Mouse (Mus musculus) gastrocnemius, adult 8-10 months (tissue): ENCODE results near the gene Rnasel. TPM values are rescaled to one million over a fixed set of nuclear protein-coding genes. Genes with fewer than 3 reads are reported as not detected.
A peak's percentile ranks its signal among the peaks of the same experiment; 100 is the strongest.
"Not testable (repeated sequence)": the region's sequence is repeated elsewhere in the genome, so short reads cannot be mapped to it uniquely, and the experiment has no call there.

ENCODE experiments used
- DNase-seq, 2 experiments: peaks; one replicate each; pipeline ENCODE4 v3.0.0; 2022; ENCODE audit warnings: low spot score in 2 of 2
- total RNA-seq, 4 experiments: library from RNA; stranded (reverse); gene quantifications; 2 replicates each; pipeline ENCODE4 v1.2.4; 2022

Rnasel gene
- total RNA-seq, 4 experiments from 2014 or later, result 0.63 to 1.8 (median 1.2) TPM

DNA sequence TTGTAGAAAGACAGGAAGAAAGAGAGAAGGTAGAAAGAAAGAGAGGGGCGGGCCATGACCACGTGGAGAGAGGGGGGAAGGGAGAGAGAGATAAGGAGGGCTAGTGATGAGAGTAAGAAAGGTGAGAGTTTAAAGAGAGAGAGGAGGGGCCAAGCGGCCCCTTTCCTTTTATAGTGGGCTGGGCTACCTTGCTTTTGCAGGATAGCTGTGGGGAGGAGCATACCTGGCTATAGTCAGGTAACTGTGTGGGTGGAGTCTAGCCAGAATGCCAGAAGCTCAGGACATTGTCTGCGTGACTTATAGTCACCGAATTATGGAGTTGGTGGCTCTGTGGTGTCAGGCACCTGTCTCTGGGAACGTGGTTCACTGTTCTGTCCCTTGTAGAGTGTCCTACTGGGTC, 20.3 kb downstream of the Rnasel start:
- DNase-seq, result not testable (repeated sequence)

DNA sequence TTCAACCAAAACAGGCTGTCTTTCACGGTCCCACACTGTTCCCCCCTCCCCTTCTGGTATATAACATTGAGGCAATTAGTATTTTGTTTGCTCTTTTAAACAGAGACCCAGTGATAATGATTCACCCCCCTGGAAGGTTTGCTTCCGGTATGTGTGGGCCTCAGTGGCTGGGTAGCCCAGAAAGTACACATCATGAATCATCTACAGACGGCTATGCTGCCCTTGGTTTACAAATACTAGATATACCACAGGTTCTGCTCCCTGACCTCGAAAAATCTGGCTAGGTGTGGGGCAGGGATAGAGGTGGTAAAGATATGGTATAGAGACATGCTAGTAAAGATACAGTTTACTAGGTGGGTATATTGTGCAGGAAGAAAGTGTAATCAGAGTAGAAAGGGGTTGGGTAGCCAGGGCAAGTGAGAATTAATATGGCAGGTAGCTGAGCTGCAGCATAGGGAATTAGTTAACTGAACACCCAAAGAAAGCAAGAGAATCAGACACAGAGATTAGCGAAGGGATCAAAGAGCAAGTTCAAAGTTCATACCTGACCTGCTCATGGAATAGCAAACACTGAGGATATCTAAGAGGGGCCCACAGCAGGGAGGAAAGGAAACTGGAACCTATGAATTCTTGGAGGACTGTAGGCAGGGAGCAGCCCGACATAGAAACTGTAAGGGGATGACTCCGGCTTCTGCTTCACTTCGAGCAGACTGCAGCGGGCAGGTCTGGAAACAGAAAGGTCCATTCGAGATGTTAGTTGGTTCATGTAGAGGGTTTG, 21.0 kb downstream of the Rnasel start:
- DNase-seq, result no peak

DNA sequence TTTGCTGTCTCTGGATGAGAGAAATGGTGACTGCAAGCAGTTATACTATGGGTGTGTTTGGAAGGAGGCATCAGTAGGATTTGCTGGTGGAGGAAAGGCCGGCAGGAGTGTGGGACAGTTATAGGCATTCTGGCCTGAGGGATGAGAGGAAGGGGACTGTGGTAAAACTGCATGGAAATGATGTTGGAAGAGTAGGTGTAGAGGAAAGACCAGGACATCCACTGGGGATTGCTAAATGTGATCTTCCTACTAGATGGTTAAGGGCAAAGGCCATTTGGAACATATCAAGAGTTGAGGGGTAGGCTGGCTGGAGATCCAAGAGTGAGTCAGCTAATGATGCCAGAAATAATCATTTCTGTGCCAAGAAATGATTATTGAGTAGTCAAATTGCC, 21.5 kb downstream of the Rnasel start:
- DNase-seq, result no peak

DNA sequence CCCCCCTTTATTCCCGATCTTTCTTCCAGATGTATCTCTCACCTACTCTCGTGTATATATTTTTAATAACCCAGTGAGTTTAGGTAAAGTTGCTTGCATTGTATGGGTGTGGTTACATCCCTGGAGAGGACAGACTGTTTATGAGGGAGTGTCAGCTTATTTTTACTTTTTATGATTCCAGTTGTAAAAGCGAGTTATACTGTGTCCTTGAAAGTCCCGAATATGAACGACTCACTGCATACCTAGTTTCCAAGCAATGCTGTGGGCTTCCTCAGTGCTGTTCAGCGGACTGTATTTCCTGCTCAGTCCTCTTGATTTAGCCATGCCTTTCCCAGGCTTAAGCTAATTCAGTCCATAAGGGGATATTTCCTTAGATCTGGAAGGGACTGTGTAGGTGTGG, 25.9 kb downstream of the Rnasel start:
- no peak for DNase-seq

DNA sequence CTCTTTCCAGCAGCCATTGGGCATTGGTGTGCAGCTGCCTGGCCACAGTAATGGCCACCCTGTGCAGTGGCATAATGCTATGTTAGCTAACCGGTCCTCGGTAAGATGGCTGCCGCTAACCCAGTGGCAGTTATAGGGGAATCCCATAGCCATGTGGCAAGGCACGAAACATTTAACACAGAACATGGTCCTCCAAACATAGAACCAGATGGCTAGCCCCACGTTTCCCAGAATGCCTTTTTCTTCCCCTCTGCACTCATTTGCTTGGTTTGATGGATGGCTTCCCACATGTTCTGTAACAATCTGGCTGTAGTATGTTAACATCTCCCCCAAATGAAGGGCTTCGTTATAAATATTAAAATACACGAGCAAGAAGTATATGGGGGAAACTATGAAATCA, 27.0 kb downstream of the Rnasel start:
- DNase-seq, result no peak

DNA sequence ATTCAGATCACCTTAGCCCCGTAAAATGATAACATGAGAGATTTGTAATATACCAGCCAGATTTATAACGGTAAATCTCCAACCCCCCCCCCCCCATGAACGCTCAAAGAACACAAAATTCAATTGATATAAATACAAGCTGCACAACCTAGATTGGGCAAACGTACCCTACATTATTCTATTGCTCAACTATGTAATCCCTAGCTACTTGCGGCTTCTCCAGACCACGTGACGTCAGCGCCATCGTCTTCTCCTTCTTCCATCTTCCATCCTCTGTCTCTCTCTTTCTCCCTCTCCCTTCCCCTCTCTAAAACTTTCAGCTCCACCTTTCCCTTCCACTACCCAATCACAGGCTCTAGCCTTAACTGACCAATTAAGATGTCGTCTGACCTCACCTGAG, 29.0 kb downstream of the Rnasel start:
- no peak for DNase-seq

DNA sequence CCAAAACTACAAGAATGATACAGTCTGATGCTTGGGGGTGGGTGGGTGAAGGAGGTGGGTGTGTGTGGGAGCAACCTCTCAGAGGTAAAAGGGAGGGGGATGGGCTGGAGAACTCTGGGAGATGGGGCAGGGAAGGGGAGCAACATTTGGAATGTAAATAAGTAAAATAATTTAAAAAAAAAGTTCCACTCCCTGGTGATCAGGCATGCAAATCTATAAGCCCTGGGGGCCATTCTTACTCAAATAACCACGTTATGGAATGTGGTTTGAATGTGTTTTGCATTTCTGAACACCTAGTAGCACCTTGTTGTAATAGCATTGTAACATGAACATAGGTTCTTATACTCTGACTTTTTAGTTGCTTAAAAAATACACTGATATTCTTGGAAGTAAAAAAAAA, 34.1 kb downstream of the Rnasel start:
- DNase-seq, result no peak

DNA sequence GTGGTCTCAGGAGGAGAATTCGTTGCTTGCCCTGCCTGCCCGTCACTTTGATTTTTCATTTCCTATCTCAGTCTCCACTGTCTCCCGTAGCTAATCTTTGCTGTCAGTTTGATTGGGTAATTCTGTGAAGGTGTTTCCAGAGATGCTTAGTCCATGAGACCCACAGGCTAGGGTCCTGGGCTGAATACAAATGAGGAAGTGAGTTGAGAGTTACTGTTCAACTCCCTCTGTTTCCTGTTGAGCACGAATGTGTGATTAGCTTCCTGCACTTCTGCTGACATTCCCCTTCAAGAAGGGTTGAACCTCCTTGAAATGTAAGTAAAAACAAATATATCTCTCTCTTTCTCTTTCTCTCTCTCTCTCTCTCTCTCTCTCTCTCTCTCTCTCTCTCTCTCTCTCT, 36.4 kb downstream of the Rnasel start:
- no peak for DNase-seq

DNA sequence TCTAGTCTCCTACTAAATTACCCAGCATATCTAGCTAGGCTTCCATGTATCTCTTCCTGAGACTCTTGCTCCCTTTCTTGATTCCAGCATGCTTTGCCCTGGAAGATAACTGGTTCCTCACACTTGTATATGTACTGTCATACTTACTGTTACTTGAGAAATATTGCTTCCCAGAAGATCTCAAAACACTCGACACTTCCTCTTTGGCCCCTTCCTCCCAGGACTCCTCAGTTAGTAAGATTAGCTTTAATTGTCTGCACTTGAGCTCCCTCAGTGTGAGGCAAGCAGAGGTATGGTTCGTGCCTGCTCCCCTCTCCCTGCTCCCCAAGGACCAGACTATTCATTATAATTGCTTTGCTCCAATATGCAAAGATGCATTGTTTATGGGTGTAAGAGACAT, 41.5 kb downstream of the Rnasel start:
- no peak for DNase-seq

DNA sequence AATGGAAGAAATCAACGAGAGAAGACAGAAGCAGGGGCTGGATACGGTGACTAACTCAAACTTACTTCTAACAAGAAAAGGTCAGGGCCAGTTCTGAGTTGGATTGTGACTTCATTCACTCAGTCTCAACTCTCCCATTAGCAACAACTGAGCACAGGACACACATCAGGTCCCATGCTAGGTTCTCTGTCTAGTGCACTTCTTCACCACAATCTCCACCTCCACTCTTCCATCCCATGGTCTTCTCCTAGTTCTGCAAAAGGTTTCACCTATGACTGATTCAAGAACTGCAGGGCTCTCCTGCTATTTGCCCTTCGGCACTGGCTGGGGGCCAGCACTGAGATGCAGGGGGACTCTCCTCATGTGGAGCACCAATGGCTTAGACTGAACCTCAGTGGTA, 45.0 kb downstream of the Rnasel start:
- DNase-seq, result no peak

DNA sequence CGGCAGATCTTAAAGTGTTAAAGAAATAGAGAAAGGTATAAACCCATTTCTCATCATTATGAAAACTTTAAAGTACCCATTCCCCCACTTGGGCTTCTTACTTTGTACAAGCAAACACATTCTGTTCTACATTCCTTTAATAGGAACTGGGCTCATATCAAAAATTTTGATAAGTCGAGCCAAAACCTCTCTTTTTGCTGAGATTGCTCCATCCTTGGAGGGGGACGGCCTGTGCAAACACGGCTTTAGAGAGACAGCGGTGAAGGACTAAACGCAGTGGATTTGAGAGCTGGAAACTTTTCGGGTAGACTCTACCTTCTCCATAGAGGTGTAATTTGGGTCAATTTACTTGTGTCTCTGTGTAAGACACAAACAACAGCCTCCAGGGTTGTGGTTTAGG, 53.5 kb downstream of the Rnasel start:
- DNase-seq, result no peak

DNA sequence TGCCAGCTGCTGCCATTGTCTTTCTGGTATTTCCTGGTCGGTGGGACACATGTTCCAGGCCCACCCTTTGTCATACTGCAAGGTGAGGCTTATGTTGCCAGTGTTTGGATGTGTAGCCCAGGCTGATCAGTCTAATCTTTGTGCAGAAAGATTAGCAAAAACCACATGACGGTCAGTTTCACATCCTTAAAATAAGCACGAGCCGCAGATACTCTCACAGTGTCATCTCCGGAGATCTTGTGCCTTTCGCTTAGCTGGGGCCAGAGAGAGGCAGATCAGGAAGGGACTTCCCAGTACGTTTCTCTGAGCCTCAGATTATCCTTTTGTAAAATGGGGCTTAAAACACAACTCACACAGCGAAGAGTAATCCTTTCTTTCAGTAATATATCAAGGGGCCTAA, 54.3 kb downstream of the Rnasel start:
- DNase-seq, result no peak

DNA sequence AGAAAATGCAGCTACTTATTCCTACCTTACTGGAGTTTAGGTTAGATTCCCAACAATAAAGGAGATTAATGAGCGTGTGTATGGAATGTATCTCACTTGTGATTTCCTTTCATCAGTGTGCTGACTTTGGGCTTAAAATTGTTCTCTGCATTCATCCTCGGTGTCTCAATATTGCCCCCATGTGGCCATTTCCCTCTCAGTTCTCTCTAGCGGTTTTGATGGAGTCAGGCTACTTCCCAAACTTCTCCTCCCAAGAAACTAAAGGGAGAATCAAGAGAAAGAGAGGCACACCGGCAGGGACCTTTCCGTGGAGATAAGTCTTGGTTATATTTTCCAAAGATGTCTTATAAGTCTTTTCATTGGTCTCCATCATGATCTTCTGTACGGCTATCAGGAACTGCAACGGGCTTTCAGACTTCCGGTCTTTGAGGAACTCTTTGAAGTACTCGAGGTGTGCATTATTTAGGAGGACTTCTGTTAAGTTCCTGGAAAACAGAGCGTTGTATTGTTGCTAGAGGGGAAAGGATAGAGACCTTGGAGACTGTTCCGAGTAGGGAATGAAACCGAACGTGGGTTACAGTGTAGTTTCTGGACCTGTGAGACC, 58.3 kb downstream of the Rnasel start:
- peak in 1 of 2 experiments; percentile 32 for DNase-seq

Other genes with a start within 250 kb of the Rnasel start
- gene Npl, start 199.4 kb upstream of the Rnasel start, total RNA-seq, result 1 to 10 TPM; 1.6 to 2.7 (median 1.8) TPM
- gene Rgs8, start 96.4 kb upstream of the Rnasel start, total RNA-seq, result not detected
- gene Rgs16, start 9.1 kb upstream of the Rnasel start, total RNA-seq, result under 1 TPM; 0.52 to 0.91 (median 0.71) TPM
- under 1 TPM in 1 of 4 experiments, not detected in 3; 0.09 TPM for gene Rgsl1, start 94.7 kb downstream of the Rnasel start, total RNA-seq
- gene Teddm1b, start 124.9 kb downstream of the Rnasel start, total RNA-seq, result not detected
- gene Teddm1a, start 142.3 kb downstream of the Rnasel start, total RNA-seq, result not detected
- gene Glul, start 150.5 kb downstream of the Rnasel start, total RNA-seq, result 100 to 1,000 TPM; 294 to 919 (median 442) TPM
- gene Teddm2, start 150.8 kb downstream of the Rnasel start, total RNA-seq, result 1 to 10 TPM; 1.7 to 2.9 (median 2.4) TPM